Mouse (Mus musculus) MEL (cell line): ENCODE data around the gene Fcrl5. TPM values are rescaled to one million over a fixed set of nuclear protein-coding genes. Genes with fewer than 3 reads are reported as not detected.
A peak's percentile ranks its signal among the peaks of the same experiment; 100 is the strongest.

Experiments used
- DNase-seq: peaks from one replicate; pipeline ENCODE4 v3.0.0; 2011; ENCODE audit warnings: low read depth, low spot score
- H3K27ac ChIP-seq: 2 replicates; pipeline ENCODE4 v1.5.1; 2012; ENCODE audit warnings: low read depth, mild to moderate bottlenecking, control low read depth, low read length, moderate library complexity; ENCODE audit not compliant: control insufficient read depth
- H3K27me3 ChIP-seq, 2 experiments: fragments of 150-350 bp in 1 of 2; sonication (generic) in 1 of 2; 2 replicates each; pipeline ENCODE4 v1.6.1; 2012; ENCODE audit warnings: low read length in 2 of 2, mild to moderate bottlenecking in 2 of 2, improper control_type of control experiment in 1 of 2, moderate library complexity in 1 of 2; ENCODE audit not compliant: insufficient read depth in 2 of 2, control insufficient read depth in 1 of 2
- H3K36me3 ChIP-seq, 2 experiments: 2 replicates each; pipeline ENCODE4 v1.6.1; 2012 to 2014; ENCODE audit warnings: low read length in 2 of 2, improper control_type of control experiment in 1 of 2, inconsistent platforms in 1 of 2, mild to moderate bottlenecking in 1 of 2; ENCODE audit not compliant: insufficient read depth in 2 of 2, control insufficient read depth in 1 of 2
- H3K4me1 ChIP-seq, 2 experiments: fragments of 150-350 bp in 1 of 2; sonication (generic) in 1 of 2; 2 replicates each; pipeline ENCODE4 v1.6.1; 2012; ENCODE audit warnings: low read length in 2 of 2, improper control_type of control experiment in 1 of 2, mild to moderate bottlenecking in 1 of 2; ENCODE audit not compliant: insufficient read depth in 2 of 2, control insufficient read depth in 1 of 2
- H3K4me3 ChIP-seq, 2 experiments: fragments of 150-350 bp in 1 of 2; sonication (generic) in 1 of 2; 2 replicates each; pipeline ENCODE4 v1.5.1; 2012; ENCODE audit warnings: low read depth in 2 of 2, low read length in 2 of 2, mild to moderate bottlenecking in 2 of 2, moderate library complexity in 2 of 2, control low read depth in 1 of 2, improper control_type of control experiment in 1 of 2; ENCODE audit not compliant: control insufficient read depth in 1 of 2, insufficient read depth in 1 of 2
- H3K79me2 ChIP-seq: 2 replicates; pipeline ENCODE4 v1.6.1; 2012; ENCODE audit warnings: mild to moderate bottlenecking, low read length, moderate library complexity; ENCODE audit not compliant: control insufficient read depth, poor library complexity, insufficient read depth
- H3K9ac ChIP-seq: 2 replicates; pipeline ENCODE4 v1.6.1; 2012; ENCODE audit warnings: low read depth, mild to moderate bottlenecking, control low read depth, low read length, moderate library complexity; ENCODE audit not compliant: control insufficient read depth, poor library complexity, severe bottlenecking
- H3K9me3 ChIP-seq: fragments of 150-350 bp; sonication (generic); replicated peaks from 2 replicates; pipeline ENCODE4 v1.6.1; 2012; ENCODE audit warnings: mild to moderate bottlenecking, low read length, improper control_type of control experiment, moderate library complexity; ENCODE audit not compliant: insufficient read depth
- BHLHE40 ChIP-seq: IDR thresholded peaks from 2 replicates; pipeline ENCODE4 v1.6.1; 2012; ENCODE audit warnings: low read depth, mild to moderate bottlenecking, inconsistent platforms, low read length, improper control_type of control experiment, borderline replicate concordance
- CHD1 ChIP-seq: IDR thresholded peaks from 2 replicates; pipeline ENCODE4 v1.6.1; 2012; ENCODE audit warnings: low read depth, mild to moderate bottlenecking, inconsistent platforms, low read length, improper control_type of control experiment
- CHD2 ChIP-seq: IDR thresholded peaks from 2 replicates; pipeline ENCODE4 v1.6.1; 2011; ENCODE audit warnings: low read length, improper control_type of control experiment
- CTCF ChIP-seq, 3 experiments: IDR thresholded peaks in 2 of 3; conservative IDR thresholded peaks in 1 of 3; 2 replicates each; pipeline ENCODE4 v1.5.1; 2011 to 2012; ENCODE audit warnings: low read length in 3 of 3, low read depth in 2 of 3, mild to moderate bottlenecking in 2 of 3, improper control_type of control experiment in 1 of 3, inconsistent platforms in 1 of 3, mixed read lengths in 1 of 3, moderate library complexity in 1 of 3; ENCODE audit not compliant: control insufficient read depth in 1 of 3, insufficient read depth in 1 of 3, poor library complexity in 1 of 3, severe bottlenecking in 1 of 3
- E2F4 ChIP-seq: IDR thresholded peaks from 2 replicates; pipeline ENCODE4 v1.6.1; 2011; ENCODE audit warnings: low read depth, low read length, improper control_type of control experiment, borderline replicate concordance
- ELF1 ChIP-seq: IDR thresholded peaks from 2 replicates; pipeline ENCODE4 v1.6.1; 2014; ENCODE audit warnings: low read depth, mild to moderate bottlenecking, inconsistent platforms, low read length, improper control_type of control experiment, moderate library complexity
- EP300 ChIP-seq, 2 experiments: IDR thresholded peaks; 2 replicates each; pipeline ENCODE4 v1.6.1; 2011; ENCODE audit warnings: improper control_type of control experiment in 2 of 2, low read length in 2 of 2, low read depth in 1 of 2, mild to moderate bottlenecking in 1 of 2
- GABPA ChIP-seq: IDR thresholded peaks from 2 replicates; pipeline ENCODE4 v1.6.1; 2012; ENCODE audit warnings: low read depth, mild to moderate bottlenecking, inconsistent platforms, low read length, improper control_type of control experiment, moderate library complexity
- GATA1 ChIP-seq: IDR thresholded peaks from 2 replicates; pipeline ENCODE4 v1.6.1; 2011; ENCODE audit warnings: low read depth, low read length, improper control_type of control experiment
- HCFC1 ChIP-seq: IDR thresholded peaks from 2 replicates; pipeline ENCODE4 v1.6.1; 2012; ENCODE audit warnings: low read depth, mild to moderate bottlenecking, inconsistent platforms, low read length, improper control_type of control experiment, moderate library complexity
- JUND ChIP-seq: IDR thresholded peaks from 2 replicates; pipeline ENCODE4 v1.6.1; 2011; ENCODE audit warnings: low read depth, mild to moderate bottlenecking, improper control_type of control experiment, low read length
- MAFK ChIP-seq: IDR thresholded peaks from 2 replicates; pipeline ENCODE4 v1.6.1; 2011; ENCODE audit warnings: low read depth, mild to moderate bottlenecking, low read length, improper control_type of control experiment, borderline replicate concordance
- MAX ChIP-seq: IDR thresholded peaks from 2 replicates; pipeline ENCODE4 v1.6.1; 2011; ENCODE audit warnings: low read length, improper control_type of control experiment
- MAZ ChIP-seq: IDR thresholded peaks from 2 replicates; pipeline ENCODE4 v1.6.1; 2012; ENCODE audit warnings: low read depth, mild to moderate bottlenecking, inconsistent platforms, low read length, improper control_type of control experiment
- MEF2A ChIP-seq: IDR thresholded peaks from 2 replicates; pipeline ENCODE4 v1.6.1; 2014; ENCODE audit warnings: low read depth, mild to moderate bottlenecking, inconsistent platforms, low read length, improper control_type of control experiment; ENCODE audit not compliant: poor library complexity, insufficient replicate concordance, severe bottlenecking; ENCODE audit errors: extremely low read depth
- MXI1 ChIP-seq: IDR thresholded peaks from 2 replicates; pipeline ENCODE4 v1.6.1; 2011; ENCODE audit warnings: mild to moderate bottlenecking, low read depth, low read length, improper control_type of control experiment
- MYC ChIP-seq: IDR thresholded peaks from 2 replicates; pipeline ENCODE4 v1.6.1; 2011; ENCODE audit warnings: low read depth, mild to moderate bottlenecking, low read length, improper control_type of control experiment, moderate library complexity
- NRF1 ChIP-seq: IDR thresholded peaks from 2 replicates; pipeline ENCODE4 v1.6.1; 2014; ENCODE audit warnings: low read depth, mild to moderate bottlenecking, inconsistent platforms, low read length, improper control_type of control experiment, moderate library complexity; ENCODE audit not compliant: poor library complexity, insufficient read depth, severe bottlenecking
- POLR2AphosphoS5 ChIP-seq: IDR thresholded peaks from 2 replicates; pipeline ENCODE4 v1.6.1; 2012; ENCODE audit warnings: low read depth, borderline replicate concordance, mild to moderate bottlenecking, inconsistent platforms, low read length, moderate library complexity, mixed read lengths
- RAD21 ChIP-seq: IDR thresholded peaks from 2 replicates; pipeline ENCODE4 v1.6.1; 2011; ENCODE audit warnings: mild to moderate bottlenecking, low read depth, low read length, improper control_type of control experiment
- RCOR1 ChIP-seq: IDR thresholded peaks from 2 replicates; pipeline ENCODE4 v1.6.1; 2012; ENCODE audit warnings: low read depth, mild to moderate bottlenecking, inconsistent platforms, low read length, improper control_type of control experiment
- SMC3 ChIP-seq: IDR thresholded peaks from 2 replicates; pipeline ENCODE4 v1.6.1; 2011; ENCODE audit warnings: low read depth, low read length, improper control_type of control experiment
- TBP ChIP-seq: IDR thresholded peaks from 2 replicates; pipeline ENCODE4 v1.8.0; 2011; ENCODE audit warnings: low read depth, low read length, improper control_type of control experiment
- TCF12 ChIP-seq: IDR thresholded peaks from 2 replicates; pipeline ENCODE4 v1.6.1; 2014; ENCODE audit warnings: low read depth, mild to moderate bottlenecking, inconsistent platforms, low read length, improper control_type of control experiment, moderate library complexity
- UBTF ChIP-seq: IDR thresholded peaks from 2 replicates; pipeline ENCODE4 v1.6.1; 2012; ENCODE audit warnings: low read depth, mild to moderate bottlenecking, inconsistent platforms, low read length, improper control_type of control experiment, moderate library complexity, borderline replicate concordance; ENCODE audit not compliant: insufficient read depth
- USF2 ChIP-seq, 2 experiments: IDR thresholded peaks; 2 replicates each; pipeline ENCODE4 v1.6.1; 2011 to 2012; ENCODE audit warnings: improper control_type of control experiment in 2 of 2, low read length in 2 of 2, borderline replicate concordance in 1 of 2, inconsistent platforms in 1 of 2, low read depth in 1 of 2, mild to moderate bottlenecking in 1 of 2; ENCODE audit not compliant: insufficient read depth in 1 of 2
- ZC3H11A ChIP-seq: IDR thresholded peaks from 2 replicates; pipeline ENCODE4 v1.6.1; 2012; ENCODE audit warnings: low read depth, mild to moderate bottlenecking, inconsistent platforms, low read length, improper control_type of control experiment
- ZNF384 ChIP-seq: IDR thresholded peaks from 2 replicates; pipeline ENCODE4 v1.6.1; 2012; ENCODE audit warnings: low read depth, mild to moderate bottlenecking, inconsistent platforms, low read length, improper control_type of control experiment
- polyA plus RNA-seq, 2 experiments: library from polyadenylated mRNA; stranded (reverse) in 1 of 2; unstranded in 1 of 2; fragments of >175 nt in 1 of 2; fragments of >200 nt in 1 of 2; gene quantifications; 2 replicates each; pipeline versions ENCODE4 v1.2.1 to v1.2.4; 2012; ENCODE audit warnings: low replicate concordance in 2 of 2, low read depth in 1 of 2; ENCODE audit not compliant: insufficient read length in 2 of 2, insufficient read depth in 1 of 2, missing spikeins in 1 of 2
- total RNA-seq: library from RNA; depleted of rRNA; stranded (reverse); fragments of 300-350 nt; gene quantifications from 2 replicates; pipeline ENCODE4 v1.2.3, GENCODE M21; 2012

The Fcrl5 gene
- total and polyA plus RNA-seq, 3 experiments, result 0.03 TPM; not detected in 2

GRCm38 (mm10) chr3:87506456-87507416, 71.2 kb downstream of the Fcrl5 start:
- Histone ChIP-seq H3K4me1 (peaks cover 0 to under 1% of the 10 kb centered on the region in 2 experiments; a peak in 1 of 4 replicates), H3K79me2 (no peaks in the 10 kb centered on the region), H3K9ac (no peak overlapping the region), H3K27ac (no peak overlapping the region), H3K36me3 (no peaks in the 10 kb centered on the region), H3K27me3 (no peaks in the 10 kb centered on the region), H3K4me3 (no peak overlapping the region), H3K9me3 (no peaks in the 10 kb centered on the region)
- no peak for TF ChIP-seq E2F4
- TF ChIP-seq CHD1, result no peak
- no peak for TF ChIP-seq HCFC1
- no peak for TF ChIP-seq RAD21
- TF ChIP-seq USF2 (IDR thresholded peaks at IDR 0.05; ENCODE audit: borderline replicate concordance in 1 of 2, insufficient read depth in 1 of 2, low read depth in 1 of 2, low read length in 2 of 2), result no peak
- no peak for TF ChIP-seq TCF12
- TF ChIP-seq GABPA, result no peak
- TF ChIP-seq ELF1, result no peak
- no peak for TF ChIP-seq EP300 (IDR thresholded peaks at IDR 0.05; ENCODE audit: low read depth in 1 of 2, low read length in 2 of 2)
- no peak for TF ChIP-seq BHLHE40
- no peak for TF ChIP-seq MAX
- TF ChIP-seq MXI1, result no peak
- TF ChIP-seq ZNF384, result no peak
- TF ChIP-seq MAZ, result no peak
- no peak for TF ChIP-seq MEF2A
- DNase-seq, result no peak

GRCm38 (mm10) chr3:87508205-87508901, 72.8 kb downstream of the Fcrl5 start:
- H3K4me3 ChIP-seq, result no peak overlapping the region
- H3K9ac ChIP-seq, result no peak overlapping the region
- H3K4me1 ChIP-seq, result peaks cover 0 to 8% of the 10 kb centered on the region in 2 experiments; a peak in 1 of 4 replicates
- H3K9me3 ChIP-seq, result no peaks in the 10 kb centered on the region
- peaks cover 0 to 4% of the 10 kb centered on the region in 2 experiments; a peak in 2 of 4 replicates for H3K36me3 ChIP-seq
- no peaks in the 10 kb centered on the region for H3K27me3 ChIP-seq
- DNase-seq, result peak; percentile 74
- no peak overlapping the region for H3K27ac ChIP-seq
- no peaks in the 10 kb centered on the region for H3K79me2 ChIP-seq
- TF ChIP-seq GATA1, result no peak
- peak; percentile 71 for TF ChIP-seq ZC3H11A
- TF ChIP-seq MAFK, result no peak
- no peak for TF ChIP-seq ZNF384
- TF ChIP-seq CHD2, result no peak
- TF ChIP-seq RAD21, result peak; percentile 82
- no peak for TF ChIP-seq RCOR1
- TF ChIP-seq UBTF, result no peak
- TF ChIP-seq NRF1, result no peak
- no peak for TF ChIP-seq MYC
- no peak for TF ChIP-seq POLR2AphosphoS5
- TF ChIP-seq CTCF (IDR thresholded peaks at IDR 0.05 in 2 of 3, conservative IDR thresholded peaks at IDR 0.05 in 1 of 3; ENCODE audit: control insufficient read depth in 1 of 3, insufficient read depth in 1 of 3, low read depth in 2 of 3, low read length in 3 of 3, poor library complexity in 1 of 3, severe bottlenecking in 1 of 3), result peak; percentile 70 to 87 (median 81)
- TF ChIP-seq SMC3, result peak; percentile 83
- TF ChIP-seq TCF12, result no peak
- no peak for TF ChIP-seq TBP
- no peak for TF ChIP-seq JUND
- TF ChIP-seq EP300 (IDR thresholded peaks at IDR 0.05; ENCODE audit: low read depth in 1 of 2, low read length in 2 of 2), result no peak
